Mouse (Mus musculus) T-helper 2 cell (primary cell): Measurements from ENCODE around the gene Tsga13.

Experiments used
- in situ Hi-C: fragments of 300-600 bp; cut with MboI, MseI; formaldehyde crosslinking; loops from one replicate; pipeline ENCODE4 v1.15.1; 2025; ENCODE audit warnings: high pct_unique_total_duplicates

The Tsga13 gene

GRCm38 (mm10) chr6:30865031-30865678, 50.2 kb downstream of the Tsga13 start:
- in situ Hi-C loops, result no loop called here

GRCm38 (mm10) chr6:30855956-30856355, 59.4 kb downstream of the Tsga13 start:
- in situ Hi-C loops, result no loop called here

GRCm38 (mm10) chr6:30855205-30855604, 60.2 kb downstream of the Tsga13 start:
- in situ Hi-C loops, result no loop called here

- in situ Hi-C loops, result no loop called here
These were observed 65.6 kb downstream of the Tsga13 start for GRCm38 (mm10) chr6:30849818-30850217.
